Mouse (Mus musculus) layer of hippocampus, adult 11-12 months (tissue): Measurements from ENCODE around the gene Med24.
"Not testable (repeated sequence)": the region's sequence is repeated elsewhere in the genome, so short reads cannot be mapped to it uniquely, and the experiment has no call there.

Source experiments
- DNase-seq: peaks from one replicate; pipeline ENCODE4 v3.0.0; 2022; ENCODE audit warnings: low spot score

Med24 gene

DNA sequence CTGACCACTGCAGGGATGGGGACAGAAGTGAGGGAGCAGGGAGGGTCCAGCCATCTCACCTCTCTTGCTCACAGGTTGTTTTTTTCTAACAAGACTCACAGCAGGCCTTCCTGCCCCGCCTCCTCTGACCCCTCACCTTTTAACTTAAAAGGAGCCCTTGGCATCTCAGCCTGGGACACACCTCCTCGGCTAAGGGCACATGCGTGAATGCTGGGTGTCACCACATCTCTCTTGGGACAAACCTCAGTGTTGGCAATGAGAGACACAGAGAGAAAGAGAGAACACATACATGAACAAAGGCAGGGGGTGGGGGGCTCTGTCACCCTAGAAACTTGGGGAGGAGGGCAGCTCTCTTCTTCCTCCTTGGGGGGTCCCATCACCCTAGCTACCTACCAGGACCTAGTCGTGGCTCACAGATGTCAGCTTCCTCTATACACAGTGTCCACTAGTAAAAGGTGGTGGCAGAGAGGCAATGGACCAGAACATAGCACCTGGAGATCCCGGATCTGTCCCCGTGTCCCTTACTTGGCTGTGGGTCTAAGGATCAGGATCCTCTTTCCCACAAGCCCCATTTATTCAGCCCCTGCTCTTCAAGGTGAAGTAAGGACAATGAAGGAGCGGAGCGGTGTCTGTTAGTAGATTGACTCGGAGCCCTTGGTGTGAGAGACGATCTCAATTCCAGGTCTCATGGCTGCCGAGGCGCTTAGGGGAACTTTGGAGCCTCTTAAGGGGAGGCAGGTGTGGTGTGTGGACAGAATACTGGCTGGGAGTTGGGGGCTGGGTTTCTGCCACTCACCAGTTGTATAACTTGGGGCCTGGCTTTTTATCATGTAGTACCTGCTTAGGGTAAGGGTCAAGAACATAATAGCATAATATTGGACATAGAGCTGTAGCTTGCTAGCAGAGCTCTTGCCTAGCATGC, 17.0 kb upstream of the Med24 start:
- peak; percentile 15 for DNase-seq

DNA sequence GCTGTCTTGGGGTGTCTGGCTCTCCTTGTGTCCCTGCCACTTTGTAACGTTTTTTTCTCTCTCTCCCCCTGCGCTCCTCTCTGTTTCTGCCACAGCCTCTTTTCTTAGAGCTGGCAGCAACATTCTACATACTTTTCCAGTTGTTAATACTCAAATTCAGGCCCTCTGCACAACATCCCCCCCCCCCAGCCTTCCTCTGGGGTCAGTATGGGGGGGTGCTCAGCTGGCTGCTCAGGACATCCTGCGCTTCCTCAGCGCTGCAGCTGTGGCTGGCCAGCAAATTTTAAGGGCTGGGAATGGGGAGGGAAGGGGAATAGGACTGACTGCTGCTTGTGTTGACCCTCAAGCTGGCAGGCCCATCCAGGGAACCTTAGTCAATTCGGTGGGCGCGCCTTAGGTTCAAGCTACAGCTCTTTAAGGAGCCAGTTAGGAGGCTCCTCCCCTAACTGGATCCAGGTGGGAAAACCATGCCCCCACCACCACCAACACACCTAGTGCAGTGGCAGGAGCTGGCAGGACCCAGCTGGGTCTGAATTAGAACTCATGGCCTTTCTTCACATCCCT, 15.3 kb upstream of the Med24 start:
- DNase-seq, result peak; percentile 13

DNA sequence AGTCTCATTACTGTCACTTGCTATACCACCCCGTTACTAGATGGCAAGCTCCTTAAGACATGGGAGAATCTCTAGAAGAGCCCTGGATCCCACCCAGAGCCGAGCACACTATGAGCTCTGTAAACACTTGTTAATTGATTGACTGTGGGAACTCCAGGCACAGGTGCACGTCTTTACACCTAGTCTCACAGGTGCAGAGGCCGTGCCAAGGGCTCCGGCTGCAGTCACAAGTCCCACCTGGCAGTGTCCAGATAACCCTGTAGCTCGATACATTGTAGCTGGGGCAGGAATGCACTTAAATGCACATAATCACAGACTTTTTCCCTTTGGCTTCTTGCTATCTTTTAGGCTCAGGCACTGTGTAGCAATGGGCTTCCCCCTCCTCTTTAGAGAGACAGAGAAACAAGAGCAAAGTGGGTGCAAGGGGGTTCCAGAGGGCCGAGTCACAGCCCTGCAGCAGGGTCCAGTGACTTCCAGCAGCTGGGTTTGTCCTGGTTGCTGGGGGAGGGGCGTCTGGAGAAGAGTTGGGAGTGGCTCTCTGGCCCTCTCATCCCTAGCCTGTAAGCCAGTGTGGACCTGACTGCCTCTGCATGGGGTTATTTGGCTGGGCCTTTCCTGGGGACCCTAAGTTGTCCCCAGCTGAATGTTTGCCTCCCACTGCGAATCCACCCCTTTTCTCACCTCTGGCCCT, 14.6 kb upstream of the Med24 start:
- DNase-seq, result peak; percentile 53

DNA sequence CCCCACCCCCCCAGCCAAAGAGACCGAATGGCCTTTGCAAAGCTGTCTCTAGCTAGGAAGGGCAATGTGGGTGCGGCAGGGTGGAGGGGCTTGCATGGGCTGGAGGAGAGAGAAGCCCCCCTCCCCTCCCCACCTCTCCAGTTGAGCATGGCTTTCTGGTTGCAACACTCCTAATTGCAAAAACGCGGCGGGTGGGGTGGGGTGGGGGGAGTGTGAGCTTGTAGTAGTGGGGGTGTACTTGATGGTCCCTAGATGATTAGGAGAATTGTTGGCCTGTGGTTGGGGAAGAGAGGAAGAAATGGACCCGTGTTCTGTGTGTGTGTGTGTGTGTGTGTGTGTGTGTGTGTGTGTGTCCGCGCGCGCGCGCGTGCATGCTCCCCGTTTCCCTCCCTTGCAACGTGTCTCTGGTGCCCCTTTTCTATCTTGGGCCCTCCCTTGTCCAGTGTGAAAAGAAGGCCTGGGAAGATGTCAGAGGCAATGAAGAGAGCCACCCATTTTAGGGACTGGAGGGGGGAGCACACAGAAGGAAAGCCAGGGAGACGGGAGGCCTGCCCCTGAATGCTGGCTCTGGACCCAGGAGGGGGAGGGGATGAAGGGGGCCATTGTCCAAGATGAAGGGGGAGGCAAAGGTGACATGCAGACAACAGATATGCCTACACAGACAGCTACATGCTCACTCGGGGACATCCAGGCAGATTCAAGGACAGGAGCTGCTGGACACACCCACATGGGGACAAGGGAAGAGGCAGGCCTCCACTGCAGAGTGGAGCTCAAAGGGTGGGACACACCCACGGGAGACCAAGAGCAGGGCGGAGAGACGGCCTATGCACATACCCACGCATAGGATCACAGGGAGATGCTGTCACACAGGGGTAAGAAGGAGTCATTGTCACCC, 13.4 kb upstream of the Med24 start:
- peak; percentile 55 for DNase-seq

DNA sequence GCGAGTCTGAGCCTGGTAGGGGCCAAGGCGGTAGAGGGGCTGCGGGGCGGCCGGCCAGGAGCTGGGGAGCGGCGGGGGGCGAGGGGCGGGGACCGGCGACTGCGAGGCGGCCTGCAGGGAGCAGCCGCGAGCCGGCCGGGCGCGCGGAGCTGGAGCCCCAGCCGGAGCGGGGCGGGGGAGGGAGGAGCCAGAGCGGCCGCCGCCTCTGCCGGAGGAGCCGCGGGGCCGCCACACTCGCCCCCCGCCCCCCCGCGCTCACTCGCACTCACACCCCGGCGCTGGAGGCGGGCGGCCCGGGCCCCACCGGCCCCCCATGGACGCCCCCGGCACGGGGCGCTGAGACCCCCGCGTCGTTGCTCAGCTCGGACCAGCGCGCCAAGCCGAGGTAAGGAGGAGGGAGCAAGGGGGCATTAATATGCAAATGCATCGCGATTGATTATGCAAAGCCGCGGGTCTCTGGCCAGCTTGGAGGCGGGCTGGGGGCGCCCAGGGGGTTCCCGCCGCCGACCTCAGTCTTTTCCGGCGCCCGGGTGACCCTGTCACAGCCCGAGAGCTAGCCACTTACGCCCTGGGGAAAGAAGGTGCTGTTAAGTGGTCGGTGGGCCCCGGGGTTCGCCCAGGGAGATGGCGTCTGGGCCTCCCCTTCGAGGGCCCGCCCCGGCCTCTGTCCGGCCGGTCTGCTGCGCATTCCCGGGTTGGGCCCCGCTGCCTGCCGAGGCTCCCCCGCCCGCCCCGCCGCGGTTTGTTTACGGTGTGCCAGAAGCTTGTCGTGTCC, 12.6 kb upstream of the Med24 start:
- peak; percentile 75 for DNase-seq

DNA sequence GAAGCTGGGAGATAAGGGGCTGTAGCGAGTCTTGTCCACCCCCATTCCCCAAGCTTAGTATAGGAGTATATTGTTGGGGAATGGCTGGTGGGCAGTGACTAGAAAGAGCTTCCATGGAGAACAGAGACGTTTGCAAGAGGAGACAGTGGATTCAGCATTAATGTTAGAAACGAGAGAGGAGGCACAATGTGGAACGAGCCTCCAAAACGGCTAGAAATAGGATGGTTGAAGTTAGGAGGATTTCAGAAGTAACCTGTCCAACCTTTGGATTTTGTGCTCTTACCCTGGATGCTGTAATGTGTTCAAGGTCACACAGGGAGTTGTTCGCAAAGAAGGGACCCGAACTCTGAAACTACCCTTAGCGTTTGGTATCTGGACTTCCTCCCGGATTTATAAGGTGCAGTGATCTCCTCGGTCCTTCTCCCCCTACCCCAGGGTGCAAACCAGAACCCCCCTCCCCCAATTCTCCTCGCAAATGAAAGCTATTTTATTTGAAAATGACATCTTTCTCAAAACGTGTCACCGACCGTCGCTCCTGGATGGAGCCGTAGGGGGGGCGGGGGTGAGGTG, 11.9 kb upstream of the Med24 start:
- DNase-seq, result peak; percentile 32

DNA sequence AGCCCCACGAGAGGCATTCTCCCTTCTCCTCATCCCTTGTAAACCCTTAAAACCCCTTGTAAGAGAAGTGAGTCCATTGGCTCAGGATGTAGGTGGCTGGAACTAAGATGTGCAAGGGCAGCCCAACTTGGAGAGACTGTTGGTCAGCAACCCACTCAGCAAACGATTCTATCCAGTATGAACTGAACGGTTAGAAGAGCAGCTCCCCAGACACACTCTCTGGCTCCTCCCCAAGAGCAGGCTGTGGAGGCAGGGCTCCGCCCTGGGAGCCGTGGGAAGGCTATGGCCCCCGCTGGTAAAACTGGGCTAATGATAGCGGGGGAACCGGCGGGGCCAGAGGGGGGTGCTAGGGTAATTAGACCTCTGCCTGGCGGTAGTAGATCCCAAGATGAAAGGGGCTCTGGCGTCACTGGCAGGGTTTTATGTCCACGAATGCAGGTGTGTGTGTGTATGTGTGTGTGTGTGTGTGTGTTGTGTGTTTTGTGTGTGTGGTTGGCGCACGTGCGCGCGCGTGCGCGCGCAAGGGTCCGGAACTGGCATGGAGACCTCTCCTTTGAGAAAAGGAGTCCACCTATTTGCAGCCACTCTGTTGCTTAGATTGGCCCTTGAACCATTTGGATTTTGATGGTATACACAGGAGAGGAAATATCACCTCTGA, 11.3 kb upstream of the Med24 start, which contains the start of gene Thra:
Thra (plus strand) TSS at position 246 of the 658 bp plus-strand sequence.
- DNase-seq, result peak; percentile 70

DNA sequence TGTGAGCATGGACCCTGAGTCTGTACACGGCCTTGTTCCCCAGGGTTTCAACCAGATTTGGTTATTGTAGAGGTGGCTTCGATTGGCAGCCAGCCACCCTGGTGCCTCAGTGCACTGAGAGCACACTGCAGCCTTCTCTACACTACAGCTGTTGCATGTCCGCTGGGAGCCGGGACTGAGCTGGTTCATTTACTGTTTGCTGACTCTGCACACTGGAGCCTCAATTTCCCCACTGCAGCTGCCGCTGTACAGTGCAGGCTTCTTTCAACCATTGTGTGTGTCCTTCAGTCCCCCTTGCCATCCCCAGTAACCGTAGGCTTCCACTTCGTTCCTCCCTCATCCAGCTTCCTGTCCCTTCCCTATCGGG, 10.8 kb upstream of the Med24 start:
- peak; percentile 51 for DNase-seq

DNA sequence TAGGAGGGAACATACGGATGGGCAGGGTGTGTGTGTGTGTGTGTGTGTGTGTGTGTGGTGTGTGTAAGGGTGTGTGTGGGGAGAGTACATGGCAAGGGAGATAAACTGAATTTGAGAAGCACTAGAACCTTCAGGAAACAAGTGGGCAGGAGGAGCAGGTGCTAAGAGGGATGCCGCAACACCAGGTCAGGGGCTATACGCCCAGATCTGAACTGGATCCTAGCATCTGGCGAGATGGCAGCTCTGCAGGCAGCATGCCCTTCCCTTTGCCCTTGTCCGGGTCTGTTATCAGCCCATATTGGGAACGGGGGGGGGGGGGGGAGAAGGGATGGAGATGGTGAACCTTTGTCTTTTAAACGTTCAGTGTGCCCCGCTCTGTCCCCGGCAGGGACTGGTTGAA, 9.7 kb upstream of the Med24 start:
- no peak for DNase-seq

DNA sequence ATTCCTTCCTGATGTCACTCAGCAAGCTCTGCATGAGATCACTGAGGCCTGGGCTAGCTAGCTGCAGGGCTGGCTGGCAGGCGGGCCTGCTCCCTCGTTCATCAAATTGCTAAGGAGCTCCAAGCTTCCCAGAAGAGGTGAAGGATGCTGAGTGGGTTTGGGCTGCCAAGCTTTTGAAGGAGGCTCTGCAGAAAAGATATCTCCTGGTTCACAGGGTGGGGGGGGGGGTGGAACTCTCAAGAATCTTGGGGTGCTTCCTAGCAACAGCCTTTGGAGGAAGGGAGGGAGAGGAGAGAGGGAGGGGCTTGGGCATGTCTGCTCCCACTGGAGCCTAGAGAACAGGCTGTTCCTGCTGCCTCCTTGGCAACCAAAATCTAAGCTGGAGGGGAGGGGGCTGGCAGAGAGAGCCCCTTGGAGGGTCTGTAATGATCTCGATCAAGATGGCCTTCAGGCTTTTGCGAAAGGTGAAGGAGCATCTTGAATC, 9.2 kb upstream of the Med24 start:
- peak; percentile 59 for DNase-seq

DNA sequence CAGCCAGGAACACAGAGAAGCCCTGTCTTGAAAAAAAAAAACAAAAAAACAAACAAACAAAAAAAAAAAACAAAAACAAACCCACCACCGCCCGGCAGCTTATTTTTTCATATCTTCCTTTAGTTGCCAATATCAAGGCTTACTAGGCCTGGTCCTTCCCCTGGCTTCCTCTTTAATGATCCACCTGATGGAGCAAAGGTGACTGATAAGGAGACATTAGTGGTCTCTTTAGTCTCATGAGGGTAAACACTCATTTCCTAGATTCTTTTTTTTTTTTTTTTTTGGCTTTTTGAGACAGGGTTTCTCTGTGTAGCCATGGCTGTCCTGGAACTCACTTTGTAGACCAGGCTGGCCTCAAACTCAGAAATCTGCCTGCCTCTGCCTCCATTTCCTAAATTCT, 8.0 kb upstream of the Med24 start:
- not testable (repeated sequence) for DNase-seq

DNA sequence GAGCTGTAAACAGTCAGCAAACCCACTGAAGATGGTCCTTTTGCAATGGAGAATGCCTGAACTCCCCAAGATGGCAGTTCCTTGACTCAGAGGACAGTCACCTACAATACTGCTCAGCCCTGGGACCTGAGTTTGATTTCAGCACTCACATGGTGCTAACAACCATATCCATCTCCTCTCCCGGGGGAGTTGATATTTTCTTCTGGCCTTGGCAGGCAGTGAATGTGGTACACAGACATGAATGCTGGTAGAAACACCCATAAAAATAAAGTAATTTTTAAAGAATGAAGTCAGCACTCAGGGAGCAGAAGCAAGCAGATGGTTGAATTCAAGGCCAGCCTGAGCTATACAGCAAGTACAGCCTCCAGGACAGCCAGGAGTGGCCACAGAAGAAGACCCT, 6.9 kb upstream of the Med24 start:
- DNase-seq, result peak; percentile 7

DNA sequence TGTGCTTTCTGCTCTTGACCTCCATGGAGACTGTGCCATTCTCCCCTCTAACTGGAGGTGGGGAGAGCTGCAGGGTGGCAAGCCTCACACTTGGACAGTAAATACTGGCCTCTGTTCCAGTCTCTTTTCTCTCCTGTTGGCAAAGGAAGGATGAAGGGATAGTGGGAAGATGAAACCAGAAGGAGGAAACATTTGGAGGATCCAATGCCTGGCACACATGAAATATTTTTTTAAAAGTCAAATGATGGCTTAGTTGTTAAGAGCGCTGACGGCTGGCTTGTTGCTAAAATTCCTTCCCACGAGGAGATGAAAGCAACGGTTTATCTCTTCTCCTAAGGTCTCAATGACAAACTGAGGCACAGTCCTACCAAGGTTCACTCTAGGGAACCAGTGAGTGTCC, 5.9 kb upstream of the Med24 start:
- peak; percentile 46 for DNase-seq

DNA sequence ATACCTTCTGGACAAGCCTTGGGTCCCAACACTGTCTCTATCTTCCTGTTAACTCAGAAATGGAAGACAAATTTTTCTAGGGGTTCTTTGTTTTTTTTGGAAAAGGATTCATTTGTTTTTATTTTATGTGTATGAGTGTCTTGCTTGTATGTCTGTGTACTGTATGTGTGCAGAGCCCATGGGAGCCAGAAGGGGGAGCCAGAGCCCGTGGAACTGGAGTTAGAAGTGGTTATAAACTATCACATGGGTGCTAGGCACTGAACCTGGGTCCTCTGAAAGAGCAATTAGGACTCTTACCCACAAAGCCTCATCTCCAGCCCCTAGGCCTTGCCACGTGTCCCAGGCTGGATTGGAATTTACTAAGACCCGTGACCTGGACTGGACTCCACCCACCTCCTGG, 4.8 kb upstream of the Med24 start:
- peak; percentile 7 for DNase-seq

DNA sequence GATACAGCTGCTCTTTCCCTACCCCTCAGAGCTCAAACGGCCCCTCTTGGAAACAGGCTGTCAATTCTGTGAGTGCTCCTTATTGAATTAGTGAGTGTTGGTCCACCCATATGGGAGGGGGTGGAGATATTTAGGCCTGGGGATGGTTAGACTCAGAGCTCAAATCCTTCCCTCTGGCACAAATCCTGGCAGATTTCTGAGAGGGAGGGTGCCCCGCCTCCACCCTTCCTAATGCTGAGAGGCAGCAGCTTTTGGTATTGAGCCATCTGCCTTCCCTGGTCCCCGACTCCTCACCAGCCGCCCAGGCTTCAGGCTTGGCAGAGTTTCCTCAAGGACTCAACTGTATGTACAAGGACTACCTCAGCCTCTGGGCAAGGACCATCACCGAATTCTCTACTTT, 1.9 kb upstream of the Med24 start:
- peak; percentile 80 for DNase-seq

DNA sequence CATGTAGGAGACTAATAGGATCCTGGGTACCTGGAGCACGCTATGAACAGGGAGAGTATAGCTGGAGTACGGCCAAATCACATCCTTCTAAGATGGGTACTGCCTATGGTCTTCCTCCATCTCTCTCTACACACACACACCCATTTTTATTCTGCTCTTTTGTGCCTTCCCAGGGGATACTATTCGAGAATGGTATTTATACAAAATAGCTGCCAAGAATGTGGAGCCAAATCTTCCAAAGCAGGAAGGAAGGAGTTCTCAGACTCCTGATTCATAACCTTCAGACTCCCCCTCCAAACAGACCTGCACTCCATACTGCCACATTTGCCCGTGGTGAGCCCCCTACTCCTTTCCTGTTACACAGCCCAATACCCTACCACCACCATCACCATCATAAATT, 1.5 kb upstream of the Med24 start:
- DNase-seq, result no peak

DNA sequence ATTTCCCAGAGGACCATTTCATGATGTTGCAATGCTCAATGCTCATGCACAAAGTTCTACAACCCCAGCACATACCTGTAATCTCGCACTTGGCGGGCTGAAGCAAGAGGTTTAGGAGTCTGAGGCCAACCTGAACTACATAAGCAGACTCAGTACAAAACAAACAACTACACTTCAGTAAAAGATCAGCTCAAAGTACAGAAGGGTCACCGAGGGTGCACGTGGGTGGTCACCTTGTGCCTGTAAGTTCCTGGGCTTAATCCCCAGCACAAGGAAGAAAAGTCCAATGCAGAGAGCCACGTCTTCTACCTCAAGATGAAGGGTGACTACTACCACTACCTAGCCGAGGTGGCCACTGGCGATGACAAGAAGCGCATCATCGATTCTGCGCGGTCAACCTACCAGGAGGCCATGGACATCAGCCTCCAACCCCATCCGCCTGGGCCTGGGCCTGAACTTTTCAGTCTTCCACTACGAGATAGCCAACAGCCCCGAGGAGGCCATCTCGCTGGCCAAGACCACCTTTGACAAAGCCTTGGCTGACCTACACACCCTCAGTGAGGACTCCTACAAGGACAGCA, 3.2 kb downstream of the Med24 start:
- DNase-seq, result no peak

DNA sequence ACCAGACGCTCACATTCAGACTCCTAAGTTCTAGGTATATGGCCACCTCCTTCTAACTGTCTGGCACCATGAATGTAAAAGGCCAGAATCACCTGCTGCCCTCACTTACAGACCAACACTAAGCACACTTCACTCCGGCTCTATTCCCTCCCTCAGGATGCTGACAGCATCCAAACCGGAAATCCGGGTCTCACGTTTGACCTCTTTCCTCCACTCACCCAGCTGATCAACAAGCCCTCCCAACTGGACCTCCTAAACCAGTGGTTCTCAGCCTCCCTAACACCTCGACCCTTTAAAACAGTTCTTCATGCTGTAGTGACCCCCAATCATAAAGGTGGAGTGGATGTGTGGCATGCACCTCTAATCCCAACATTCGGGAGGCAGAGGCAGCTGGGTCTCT, 6.1 kb downstream of the Med24 start:
- DNase-seq, result no peak

DNA sequence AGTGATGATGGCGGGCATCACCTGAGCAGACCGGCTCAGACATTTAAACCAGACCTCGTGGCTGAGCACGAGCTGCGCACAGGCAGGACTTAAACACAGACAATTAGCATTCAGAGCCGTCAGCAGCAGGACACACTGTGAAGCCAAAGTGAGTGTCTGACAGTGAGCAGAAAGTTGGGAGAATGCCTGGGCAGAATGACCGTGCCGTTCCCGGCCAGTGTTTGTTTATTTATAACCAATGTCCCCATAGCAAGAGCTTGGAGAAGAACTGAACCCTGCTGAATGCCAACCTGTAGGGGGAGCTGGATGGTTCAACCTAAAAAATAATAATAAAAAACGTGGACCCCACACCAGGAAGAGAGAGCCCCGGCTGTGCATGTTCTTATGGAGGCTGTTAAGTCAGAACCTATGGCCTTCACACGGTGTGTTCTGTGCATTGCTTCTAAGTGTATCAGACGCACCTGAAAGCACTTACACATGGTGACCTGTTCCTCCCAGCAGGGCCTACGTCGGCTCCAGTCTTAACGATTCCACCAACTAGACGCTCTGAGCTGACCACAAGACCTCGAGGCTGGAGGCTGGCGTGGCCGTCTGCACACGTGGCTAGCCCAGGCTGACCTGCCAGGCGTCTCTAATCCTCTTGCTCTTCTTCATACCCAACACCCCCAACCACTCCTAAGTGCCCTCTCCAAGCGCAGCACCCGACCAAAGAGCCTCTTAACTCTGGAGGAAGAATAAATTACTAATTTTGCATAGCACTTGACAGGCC, 7.6 kb downstream of the Med24 start:
- DNase-seq, result peak; percentile 65
